Mouse (Mus musculus): ENCODE measurements at regions not wholly inside any gene's neighbourhood (a gene's known extent, or its start where the extent isn't known, plus 50 kb on each side); places are given as distances from the start of the nearest gene placed in this dataset.
"Not testable (repeated sequence)": the region's sequence is repeated elsewhere in the genome, so short reads cannot be mapped to it uniquely, and the experiment has no call there.

DNA sequence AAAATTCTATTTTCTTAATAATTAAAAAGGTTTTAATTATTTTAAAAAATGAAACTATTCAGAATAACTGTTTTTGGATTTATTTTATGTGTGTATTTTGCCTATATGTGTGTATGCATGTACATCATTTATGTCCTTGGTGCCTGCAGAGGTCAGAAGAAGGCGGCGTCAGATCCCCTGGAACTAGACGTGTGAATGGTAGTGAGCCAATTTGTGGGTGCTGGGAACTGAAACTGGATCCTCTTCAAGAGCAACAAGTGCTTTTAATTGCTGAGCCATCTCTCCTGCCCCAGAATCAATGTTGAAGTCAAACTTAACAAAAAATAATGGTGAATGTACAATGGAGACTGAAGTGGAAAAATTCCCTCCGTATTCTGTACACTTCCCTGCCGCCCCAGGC, 151.9 kb upstream of the Unc93a2 start:
- no peak for DNase-seq

DNA sequence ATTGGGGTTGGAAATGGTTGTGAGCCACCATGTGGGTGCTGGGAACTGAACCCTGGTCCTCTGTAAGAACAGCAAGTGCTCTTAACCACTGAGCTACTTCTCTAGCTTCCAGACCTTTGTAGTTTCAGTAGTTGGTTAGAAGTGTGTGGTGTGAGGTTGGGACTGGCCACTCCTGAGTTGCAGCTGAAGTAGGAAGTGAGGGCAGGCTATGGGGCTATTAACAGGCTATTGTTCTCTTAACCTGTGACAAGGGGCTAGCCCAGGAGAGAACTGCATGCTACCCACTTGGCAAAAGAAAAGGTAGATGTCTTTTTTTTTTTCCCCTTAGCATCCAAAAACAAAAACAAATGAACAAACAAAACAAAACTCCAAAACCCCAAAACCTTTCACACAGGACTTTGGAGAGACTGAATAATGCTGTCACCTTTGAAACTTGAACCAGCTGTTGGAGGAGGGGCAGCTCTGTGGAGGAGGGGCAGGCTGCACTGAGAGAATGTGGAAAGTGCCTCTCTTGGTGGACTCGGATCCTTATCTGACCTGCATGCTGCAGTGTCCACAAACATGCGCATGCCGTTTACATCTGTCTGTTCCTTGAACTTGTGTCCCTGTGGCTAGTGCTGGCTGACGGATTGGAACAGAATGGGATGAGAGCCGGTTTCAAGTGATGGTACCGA, 149.3 kb upstream of the Unc93a2 start:
- DNase-seq = no peak

DNA sequence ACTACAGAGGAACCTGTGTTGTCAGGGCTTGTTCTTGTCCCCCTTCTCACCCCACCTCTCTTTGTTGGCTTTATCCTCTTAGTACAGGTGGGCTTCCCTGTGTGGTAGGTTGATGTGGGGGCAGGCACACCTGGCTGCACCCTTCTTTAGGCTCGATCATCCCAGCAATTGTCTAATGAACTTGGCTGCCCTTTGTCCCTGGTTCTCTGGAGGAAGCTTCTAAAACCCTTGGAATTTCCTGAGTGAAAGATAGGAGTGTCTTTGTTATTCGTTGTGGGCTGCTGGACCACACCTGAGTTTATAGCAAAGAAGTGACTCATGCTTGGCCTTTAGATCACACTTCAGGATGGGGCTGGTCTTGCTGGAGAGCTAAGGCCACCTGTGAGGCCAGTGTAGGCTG, 148.3 kb upstream of the Unc93a2 start:
- no peak for DNase-seq

DNA sequence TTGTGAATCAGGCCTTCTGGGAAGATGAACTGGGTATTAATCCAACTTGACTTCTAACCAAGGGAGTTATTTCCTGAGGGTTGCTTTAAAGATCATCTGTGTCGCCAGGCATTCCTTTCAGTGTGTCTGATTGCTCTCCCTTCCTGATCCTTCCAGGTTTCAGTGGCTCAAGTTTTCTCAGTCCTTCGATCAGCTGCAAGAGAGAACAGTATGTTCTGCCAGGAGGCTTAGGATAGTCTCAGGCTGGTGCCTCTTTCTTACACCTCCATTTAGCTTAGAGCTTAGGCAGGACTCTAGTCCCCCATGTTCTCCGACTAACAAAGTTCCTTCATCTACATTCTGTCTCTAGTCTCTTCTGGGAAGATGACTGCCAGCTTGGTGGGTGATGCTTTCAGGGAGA, 147.4 kb upstream of the Unc93a2 start:
- no peak for DNase-seq

DNA sequence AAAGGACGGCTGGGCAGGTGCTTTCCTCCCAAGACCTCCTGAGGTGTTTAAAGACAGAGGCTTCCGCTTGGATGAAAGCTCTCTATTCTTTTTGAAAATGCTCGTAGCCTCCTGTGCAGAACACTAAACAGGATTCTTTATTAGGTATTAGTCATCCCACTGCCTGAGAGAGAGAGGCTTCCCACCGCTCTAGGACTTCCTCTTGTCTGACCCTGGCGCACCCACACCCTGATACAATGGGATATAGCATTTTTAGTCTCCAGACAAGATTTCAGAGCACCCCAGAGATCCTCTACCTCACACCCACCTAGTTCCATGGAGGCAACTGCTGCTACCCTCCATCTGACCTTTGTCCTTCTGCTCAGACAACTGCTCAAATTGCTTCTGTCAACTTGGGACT, 144.0 kb upstream of the Unc93a2 start:
- no peak for DNase-seq

DNA sequence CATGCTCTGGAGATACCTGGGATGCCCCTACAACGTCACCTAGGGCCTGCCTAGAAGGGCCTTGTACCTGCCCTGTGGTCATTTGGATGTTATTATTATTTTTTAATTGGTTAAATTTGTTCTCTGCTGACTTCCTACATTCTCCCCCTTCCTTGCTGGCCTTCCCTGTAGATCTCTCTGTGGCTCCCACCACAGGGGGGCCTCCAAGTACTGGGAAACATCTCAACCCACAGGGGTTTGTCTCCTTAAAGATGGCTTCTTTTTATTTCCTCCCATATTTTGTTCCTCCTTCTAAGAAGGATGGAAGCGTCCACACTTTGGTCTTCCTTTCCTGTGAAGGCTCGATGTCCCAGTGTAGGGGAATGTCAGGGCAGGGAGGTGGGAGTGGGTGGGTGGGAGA, 142.4 kb upstream of the Unc93a2 start:
- DNase-seq = peak in 1 of 2 experiments; percentile 9

DNA sequence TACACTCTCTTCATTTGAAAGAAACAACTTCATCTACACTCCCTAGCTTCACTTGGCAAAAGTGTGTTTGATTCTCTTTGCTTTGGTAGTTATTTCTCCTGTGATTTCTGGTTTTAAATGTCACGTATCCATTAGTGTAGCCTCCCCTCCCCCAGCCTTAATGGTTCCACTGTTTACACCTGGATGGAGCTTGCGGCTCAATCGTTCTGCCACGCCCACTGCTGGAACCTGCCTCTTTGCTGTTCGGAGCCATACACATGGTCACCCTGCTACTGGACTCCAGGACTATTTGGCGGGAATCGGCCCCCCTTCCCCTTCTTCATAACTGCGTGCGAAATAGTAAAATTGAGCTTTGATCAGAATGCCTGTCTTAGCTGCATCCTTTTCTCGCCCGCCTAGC, 139.2 kb upstream of the Unc93a2 start:
- DNase-seq = not testable (repeated sequence)

DNA sequence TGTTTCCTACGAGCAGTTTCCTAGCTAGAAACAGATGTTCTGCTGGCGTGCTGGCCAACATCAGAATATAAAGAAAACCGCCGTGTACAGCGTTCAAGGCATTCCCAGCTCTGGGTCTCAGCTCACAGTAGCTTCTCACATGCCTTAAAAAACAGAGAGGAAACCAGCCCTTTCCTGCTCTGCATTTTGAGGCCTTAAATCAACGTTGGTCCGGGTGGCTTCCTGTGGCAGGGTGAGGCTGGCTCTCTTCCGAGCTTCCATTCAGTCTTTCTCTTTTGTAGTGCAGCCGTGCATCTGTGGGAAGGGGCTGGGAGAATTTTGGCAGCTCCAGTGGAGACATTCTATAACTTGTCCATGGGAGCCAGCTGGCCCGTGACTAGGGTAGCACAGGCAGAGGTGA, 135.9 kb upstream of the Unc93a2 start:
- DNase-seq = peak; percentile 8 to 11
